Mouse (Mus musculus) 416B (cell line): ENCODE data around the gene Mbnl2.

ENCODE experiments used
- DNase-seq: peaks from one replicate; pipeline ENCODE4 v3.0.0; 2011; ENCODE audit warnings: low read depth

The Mbnl2 gene

DNA sequence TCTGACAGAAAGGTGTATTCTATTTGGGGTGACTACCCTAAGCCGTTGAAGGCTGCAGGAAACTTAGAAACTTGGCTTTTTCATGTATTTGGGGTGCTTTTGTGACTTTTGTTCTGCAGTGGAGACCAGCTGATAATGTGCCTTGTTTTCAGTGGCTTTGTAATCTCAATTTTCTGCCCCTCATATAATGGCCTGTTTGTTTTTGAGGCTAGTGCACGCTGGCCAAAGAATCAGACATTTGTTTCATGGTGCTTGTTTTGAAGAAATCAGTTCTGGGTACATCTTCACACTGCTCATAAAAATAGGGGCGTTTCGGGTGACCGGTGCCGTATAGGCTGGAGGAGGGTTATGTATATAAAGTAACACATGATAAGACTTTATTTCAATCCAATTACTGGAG, 22.4 kb downstream of the Mbnl2 start:
- no peak for DNase-seq

- no peak for DNase-seq
These were observed 23.0 kb downstream of the Mbnl2 start for GRCm38 (mm10) chr14:120298439-120298838.

- no peak for DNase-seq
These were observed 24.2 kb downstream of the Mbnl2 start for GRCm38 (mm10) chr14:120299716-120300115.

GRCm38 (mm10) chr14:120300191-120300590, 24.7 kb downstream of the Mbnl2 start:
- no peak for DNase-seq

DNA sequence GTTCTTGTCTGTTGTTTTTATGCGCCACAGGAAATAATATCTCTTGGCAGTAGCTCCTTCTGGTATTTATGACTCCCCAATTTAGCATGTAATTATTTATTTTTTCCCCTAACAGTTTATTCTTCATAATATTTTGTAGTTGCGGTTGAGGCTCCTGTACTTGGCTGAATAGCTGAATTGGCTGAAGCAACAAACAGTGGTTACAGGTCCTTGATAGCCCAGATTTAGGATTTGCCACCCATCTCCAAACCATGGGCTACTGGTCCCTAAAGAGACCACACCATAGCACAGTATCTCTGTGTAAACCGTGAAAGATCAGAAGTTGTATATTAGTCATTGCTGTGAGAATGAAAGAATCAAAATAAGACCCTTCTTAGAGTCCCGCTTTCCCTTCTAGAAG, 25.3 kb downstream of the Mbnl2 start:
- DNase-seq = no peak

- DNase-seq = peak; percentile 41
These were observed 27.6 kb downstream of the Mbnl2 start for GRCm38 (mm10) chr14:120302913-120303548.

DNA sequence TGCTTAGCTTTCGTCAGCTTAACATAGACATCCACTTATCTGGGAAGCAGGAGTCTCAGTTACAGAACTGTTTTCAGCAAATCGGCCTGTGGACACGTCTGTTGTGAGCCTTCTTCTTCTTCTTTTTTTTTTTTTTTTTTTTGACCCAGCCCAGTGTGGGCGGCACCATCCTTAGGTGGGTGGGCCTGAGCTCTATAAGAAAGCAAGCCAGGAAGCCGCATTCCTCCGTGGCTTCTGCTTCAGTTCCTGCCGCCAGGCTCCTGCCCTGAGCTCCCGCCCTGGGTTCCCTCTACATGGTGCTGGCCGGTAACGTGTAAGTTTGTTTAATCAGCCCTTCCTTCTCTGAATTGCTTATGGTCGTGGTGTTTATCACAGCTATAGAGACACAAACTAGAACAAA, 30.8 kb downstream of the Mbnl2 start:
- DNase-seq = peak; percentile 57

DNA sequence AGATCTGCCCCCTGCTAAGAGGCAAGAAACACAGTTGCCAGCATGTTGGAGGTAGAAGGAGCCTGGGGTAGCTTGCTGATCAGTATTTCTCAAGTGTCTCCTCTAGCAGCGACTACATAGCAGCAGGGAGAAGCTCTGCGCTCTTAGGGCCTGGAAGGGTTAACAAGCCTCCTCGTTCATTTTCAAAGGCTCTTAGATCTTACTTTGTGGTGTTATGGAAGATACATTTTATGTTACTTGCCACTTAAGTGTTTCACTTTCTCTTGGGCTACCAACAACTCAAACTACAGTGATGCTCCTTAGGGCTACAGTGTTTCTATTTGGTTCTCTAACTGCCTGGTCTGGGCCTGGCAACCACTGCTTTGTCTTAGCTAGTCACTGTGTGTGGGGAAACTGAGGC, 31.9 kb downstream of the Mbnl2 start:
- DNase-seq = no peak

DNA sequence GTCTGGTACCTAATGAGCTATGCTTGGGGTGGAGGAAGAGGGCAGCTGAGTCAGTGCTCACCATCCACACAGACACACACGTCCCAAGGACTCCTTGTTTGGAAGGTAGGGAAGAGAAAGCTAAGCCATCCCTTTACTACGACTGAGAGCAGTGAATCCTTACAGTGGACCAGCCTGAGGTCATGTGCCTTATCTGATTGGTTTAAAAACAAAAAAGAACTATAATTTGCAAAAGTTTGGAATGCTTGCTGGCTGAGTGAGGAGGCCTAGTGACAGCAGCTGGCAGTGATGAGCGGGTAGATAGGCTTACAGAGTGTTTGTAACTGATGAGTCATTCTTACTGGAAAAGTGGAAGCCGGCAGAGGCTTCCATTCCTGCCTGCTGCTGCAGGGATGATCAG, 32.5 kb downstream of the Mbnl2 start:
- DNase-seq = peak; percentile 39

DNA sequence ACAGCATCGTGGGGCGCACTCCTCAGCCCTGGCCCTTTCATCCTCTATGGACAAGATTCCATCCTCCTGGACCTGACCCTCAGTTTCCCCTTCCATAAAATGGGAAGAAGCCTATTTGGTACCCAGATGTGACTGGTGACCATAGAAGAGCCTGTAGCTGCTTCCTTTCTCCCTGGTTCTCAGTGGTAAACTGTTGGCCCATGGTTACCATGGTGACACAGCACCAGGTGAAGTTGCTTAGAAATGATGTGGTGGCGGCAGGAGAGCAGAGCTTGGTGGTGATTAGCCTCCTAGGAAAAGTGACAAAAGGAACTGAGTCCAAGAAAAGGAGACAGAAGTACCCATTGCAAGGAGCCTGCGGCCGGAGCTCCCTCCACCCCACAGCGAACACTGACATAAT, 34.2 kb downstream of the Mbnl2 start:
- DNase-seq = no peak

DNA sequence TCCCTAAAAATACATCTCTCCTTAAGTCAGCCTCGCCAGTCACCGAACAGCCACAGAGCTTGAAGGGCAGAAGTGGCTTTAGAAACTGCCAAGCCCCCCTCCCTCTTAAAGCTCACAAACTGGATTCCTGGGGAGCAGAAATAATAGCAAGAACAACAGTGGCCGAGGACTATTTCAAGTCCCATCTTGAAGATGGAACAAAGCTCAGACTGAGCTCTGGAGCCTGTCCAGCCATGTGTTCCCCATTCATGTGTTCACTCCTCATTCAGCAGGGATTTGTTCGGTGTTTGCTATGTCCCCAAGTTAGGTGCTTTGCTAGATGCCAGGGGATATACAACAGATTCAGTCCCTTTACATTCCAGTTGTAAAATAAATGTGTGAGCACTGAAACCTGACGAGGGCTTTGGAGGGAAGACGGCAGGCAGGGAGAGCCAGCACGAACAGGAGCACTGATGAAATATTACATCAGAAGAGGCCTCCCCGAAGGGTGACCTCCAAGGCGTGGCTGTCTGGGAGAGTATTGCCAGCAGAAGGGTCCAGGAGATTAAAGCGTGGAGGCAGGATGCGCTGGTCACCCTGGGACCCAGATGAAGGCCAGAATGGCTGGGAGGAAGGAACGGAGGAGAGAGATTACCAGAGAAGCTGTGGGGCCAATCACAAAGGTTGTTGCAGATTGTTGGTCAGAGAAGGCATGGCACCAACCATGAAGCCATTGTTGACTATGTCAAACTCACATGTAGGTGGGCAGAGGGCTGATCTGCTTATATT, 36.0 kb downstream of the Mbnl2 start:
- DNase-seq = no peak

DNA sequence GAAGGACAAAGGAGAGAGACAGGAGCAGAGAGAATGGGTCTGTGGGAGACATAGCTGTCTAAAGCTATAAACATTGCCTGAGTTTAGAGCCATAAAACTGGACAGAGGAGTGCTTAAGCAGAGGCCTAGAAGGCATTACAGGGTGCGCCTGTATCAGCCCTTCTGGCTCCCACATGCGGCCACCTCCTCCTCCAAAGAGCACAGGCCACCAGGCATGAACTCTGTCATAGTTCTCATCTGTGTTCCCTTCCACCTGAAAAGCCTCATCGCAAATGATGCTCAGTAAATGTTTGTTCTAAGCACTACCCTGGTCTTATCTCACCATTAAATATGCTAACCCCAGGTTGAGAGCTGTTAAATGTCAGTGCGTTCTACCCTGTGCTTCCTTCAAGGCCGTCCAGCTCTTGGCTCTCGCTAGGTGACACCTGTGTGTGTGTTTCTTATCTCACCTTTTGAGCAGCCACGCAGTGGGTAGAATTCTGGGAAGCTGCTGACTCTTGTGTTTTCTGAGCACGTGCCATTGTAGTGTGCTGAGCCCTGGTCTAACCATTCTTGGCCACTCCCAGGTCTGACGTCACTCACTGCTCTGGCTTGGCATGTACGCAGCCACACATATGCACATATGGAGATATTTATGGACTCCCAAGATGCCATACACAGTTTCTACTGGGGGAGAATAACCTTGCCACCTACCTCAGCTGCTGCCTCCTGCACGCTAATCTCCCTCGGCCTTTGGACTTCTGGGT, 37.4 kb downstream of the Mbnl2 start:
- DNase-seq = no peak

GRCm38 (mm10) chr14:120313466-120313865, 38.0 kb downstream of the Mbnl2 start:
- no peak for DNase-seq

- no peak for DNase-seq
These were observed 40.3 kb downstream of the Mbnl2 start for GRCm38 (mm10) chr14:120315721-120316120.

DNA sequence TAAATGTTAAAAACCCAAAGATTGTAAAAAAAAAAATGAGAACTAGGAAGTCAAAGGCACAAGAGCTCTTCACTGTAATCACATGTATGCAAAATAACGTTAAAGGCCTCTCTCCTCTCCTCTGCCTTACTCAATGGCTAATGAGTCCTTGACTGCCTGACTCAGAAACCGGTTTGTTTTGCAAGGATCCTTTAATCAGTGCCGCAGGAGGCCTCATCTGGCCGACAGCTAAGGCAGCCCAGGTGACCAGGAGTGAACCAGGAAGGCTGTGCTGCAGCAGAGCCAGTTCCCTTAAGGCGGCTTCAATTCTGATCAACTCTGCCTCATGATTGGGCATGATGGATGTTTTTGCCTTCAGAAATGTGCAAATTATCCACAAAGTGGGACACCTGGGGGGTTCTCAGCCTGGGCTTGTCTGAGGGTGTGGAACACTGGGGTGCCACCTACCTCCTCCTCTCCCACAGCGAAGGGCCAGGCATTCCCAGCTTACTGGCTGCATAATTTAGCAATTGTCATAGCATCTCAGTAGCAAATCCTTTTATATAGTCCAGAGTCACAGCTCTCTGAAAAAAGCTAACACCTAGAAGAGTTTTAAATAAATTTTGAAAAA, 43.0 kb downstream of the Mbnl2 start:
- no peak for DNase-seq

DNA sequence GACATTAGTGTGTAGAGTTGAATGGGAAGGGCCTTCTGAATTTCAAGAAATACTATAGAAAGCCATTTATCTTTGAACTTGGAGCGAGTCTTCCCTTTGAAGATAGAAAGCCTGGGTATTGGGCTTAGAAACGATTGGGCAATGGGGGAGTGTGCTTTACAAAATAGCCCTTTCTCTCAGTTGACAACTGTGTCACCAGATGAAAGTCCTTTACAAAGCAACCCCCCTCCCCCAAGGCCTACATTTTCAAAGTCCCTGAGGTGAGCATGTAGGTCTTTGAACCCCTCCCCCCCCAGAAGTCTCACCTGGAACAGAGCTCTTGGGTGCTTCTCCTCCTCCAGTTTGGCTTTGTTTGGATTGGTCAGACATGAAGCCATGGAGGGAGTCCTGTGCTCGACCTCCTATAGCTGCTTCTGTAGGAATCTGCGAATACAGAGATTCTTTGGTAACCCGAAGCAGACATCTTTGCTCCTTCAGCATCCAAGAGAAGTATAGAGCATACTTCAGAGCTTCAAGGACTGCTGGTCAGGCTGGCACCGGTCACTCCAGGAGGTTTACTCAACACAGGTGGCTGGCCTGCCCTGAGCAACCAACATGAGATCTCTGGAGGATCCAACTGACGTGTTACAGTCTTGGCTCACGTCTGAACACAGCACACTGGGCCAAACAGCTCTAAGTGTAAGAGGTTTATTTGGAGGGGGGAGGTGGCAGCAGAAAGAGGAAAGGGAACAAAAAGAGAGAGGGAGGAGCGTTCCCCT, 43.7 kb downstream of the Mbnl2 start:
- DNase-seq = no peak

DNA sequence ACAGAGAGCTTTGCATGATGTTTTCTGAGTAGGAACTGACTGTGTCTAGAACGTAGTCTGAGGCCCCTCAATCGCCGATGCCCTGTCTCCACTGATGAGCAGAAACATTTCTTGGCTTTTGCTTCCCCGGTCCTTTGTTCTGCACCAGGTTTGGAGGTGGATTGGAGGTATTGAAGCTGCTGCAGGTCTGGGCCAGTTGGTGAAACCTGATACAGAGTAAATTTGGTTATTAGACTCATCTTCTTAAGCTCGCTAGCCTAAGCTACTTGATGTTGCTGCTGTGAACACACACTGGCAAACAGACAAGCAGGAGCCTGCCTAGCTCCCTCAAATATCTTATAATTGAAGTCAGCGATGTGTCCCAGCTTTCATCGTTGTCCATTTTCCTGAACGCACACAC, 46.6 kb downstream of the Mbnl2 start:
- no peak for DNase-seq

DNA sequence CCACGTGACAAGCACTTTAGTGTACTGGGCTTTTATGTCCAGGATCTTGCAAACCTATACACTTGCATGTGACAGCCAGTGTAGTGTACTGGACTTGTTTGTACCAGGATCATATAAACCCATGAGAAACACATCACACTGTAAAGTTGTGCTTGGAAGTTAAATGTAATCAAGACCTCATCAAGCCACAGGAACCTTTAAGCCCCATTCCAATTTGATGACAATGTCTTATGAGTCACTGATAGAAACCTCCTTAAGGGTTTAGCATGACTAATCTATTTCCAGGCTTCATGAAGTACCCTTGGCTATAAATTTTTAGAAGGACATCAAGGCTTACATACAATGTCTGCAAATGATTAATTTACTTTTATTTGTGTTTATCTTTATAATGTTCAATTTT, 47.6 kb downstream of the Mbnl2 start:
- DNase-seq = peak; percentile 81

DNA sequence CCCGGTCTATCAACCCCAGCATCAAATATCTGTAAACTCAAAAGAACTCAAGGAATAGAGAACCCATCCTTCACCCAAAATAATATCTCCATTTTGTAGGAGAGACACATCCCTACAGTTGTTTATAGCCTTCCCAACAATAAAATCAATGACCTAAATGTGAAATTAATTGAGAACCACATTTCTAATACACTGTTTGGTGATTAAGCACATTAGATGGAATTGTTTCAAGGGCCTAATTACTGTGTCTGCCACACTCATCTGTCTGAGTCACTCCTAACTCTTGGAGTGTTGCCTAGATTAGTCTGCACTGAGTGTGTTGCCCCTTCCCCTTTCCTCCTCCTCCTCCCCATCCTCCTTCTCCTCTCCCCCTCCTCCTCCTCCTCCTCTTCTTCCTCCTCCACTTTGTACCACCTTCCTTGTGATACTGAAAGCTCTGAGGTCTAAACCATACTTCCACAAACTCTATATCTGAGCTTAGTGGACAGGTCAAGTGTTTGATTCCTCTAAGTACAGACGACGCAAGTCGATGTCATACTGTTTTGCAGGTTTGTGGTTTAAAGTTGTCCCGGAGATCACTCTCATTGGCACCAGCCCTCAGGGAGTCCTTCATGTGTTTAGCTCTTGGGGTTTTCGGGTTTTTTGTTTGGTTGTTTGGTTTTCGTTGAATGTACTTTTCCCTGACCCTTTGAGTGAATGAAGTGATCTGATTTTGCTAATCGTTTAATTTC, 48.8 kb downstream of the Mbnl2 start:
- peak; percentile 54 for DNase-seq

GRCm38 (mm10) chr14:120324883-120325480, 49.5 kb downstream of the Mbnl2 start:
- peak; percentile 57 for DNase-seq

GRCm38 (mm10) chr14:120325673-120326072, 50.2 kb downstream of the Mbnl2 start:
- peak; percentile 82 for DNase-seq
